Mouse (Mus musculus) brain, embryonic 14.5 days (tissue): ENCODE measurements around the gene Taf9.

Experiments used
- CTCF ChIP-seq: fragments of 200-500 bp; IDR thresholded peaks from 2 replicates; pipeline ENCODE4 v1.5.1; 2012; ENCODE audit warnings: inconsistent platforms, mild to moderate bottlenecking, moderate library complexity, borderline replicate concordance; ENCODE audit not compliant: insufficient read depth, insufficient read length; ENCODE audit errors: extremely low read depth
- POLR2A ChIP-seq: fragments of 200-500 bp; IDR thresholded peaks from 2 replicates; pipeline ENCODE4 v1.6.1; 2012; ENCODE audit warnings: mild to moderate bottlenecking, inconsistent platforms, borderline replicate concordance; ENCODE audit not compliant: poor library complexity, insufficient read depth, insufficient read length, severe bottlenecking; ENCODE audit errors: extremely low read depth

DNA sequence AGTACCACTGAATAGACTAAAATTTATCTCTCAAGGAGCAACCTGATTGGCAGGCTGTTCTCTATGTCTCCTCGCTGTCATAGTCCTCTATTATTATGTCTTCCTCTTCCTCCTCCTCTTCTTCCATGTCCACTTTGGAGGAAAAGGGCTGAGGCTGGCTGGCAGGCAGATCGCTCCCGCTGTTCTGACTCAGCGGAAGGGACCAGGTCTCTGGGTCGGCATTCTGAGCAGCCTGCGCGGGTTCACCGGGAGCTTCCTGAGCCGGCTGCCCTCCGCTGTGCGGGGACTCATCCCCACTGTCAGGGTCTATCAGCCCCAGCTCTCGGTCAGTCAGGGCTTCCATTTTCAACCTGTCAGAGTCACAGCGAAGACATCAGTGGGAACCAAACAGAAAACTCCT is 33.8 kb upstream of the Taf9 start:
- TF ChIP-seq CTCF (no peak), POLR2A (no peak)
